Mouse (Mus musculus) bone marrow, adult 2 months (tissue): ENCODE results near the gene Tasp1.

Experiments
- CTCF ChIP-seq: fragments of 200-500 bp; IDR thresholded peaks from 2 replicates; pipeline ENCODE4 v1.5.1; 2011; ENCODE audit warnings: low read length, control low read depth; ENCODE audit not compliant: control insufficient read depth, insufficient read depth
- POLR2A ChIP-seq: fragments of 200-500 bp; IDR thresholded peaks from 2 replicates; pipeline ENCODE4 v1.6.1; 2011; ENCODE audit warnings: low read depth, mild to moderate bottlenecking, control low read depth, low read length, borderline replicate concordance; ENCODE audit not compliant: control insufficient read depth

DNA sequence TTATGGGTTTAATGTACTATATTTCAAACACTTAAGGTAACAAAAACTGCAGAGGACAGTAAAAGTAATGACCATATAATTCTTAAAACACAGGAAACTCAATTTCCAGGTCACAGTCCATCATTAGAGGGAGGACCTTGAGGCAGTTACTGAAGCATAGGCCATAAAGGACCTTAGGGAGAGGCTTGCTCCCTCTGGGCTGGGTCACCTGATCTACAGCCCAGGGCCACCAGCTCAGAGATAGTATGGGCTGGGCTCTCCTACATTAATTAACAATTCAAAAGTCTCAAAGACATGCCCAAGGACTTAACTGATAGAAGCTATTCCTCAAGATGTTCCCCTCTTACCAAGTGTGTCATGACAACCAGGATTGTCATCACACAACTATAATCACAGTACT is 29.8 kb downstream of the Tasp1 start:
- TF ChIP-seq CTCF, result no peak
- TF ChIP-seq POLR2A, result no peak
